Mouse (Mus musculus): ENCODE data around the gene Efcab6. TPM values are rescaled to one million over a fixed set of nuclear protein-coding genes. Genes with fewer than 3 reads are reported as not detected.

Efcab6 gene
- polyA plus RNA-seq, 1 experiment from 2014 or later = not detected

- TF ChIP-seq EP300 (IDR thresholded peaks at IDR 0.05; ENCODE audit: low read depth) (no peak), CTCF (IDR thresholded peaks at IDR 0.05; ENCODE audit: low read depth) (no peak)
- no peak overlapping the region for H3K4me3 ChIP-seq (ENCODE audit: low read depth, low read length)
- DNase-seq = no peak
- no peaks in the 10 kb centered on the region for H3K9me3 ChIP-seq (ENCODE audit: low read length)
- H3K36me3 ChIP-seq (replicated peaks; ENCODE audit: insufficient read depth, low read length) = no peaks in the 10 kb centered on the region
- ATAC-seq = no peak
- H3K4me2 ChIP-seq (ENCODE audit: low read depth, low read length) = no peak overlapping the region
- no peaks in the 10 kb centered on the region for H3K4me1 ChIP-seq (ENCODE audit: insufficient read depth)
- H3K9ac ChIP-seq (replicated peaks) = no peak overlapping the region
- H3K27me3 ChIP-seq (ENCODE audit: insufficient read depth, low read length) = no peaks in the 10 kb centered on the region
- WGBS (ENCODE audit: insufficient replicate concordance) = 46% methylated on average over 9 of the region's 9 CpGs
- no peak overlapping the region for H3K27ac ChIP-seq (ENCODE audit: low read depth)
These were observed 169.2 kb downstream of the Efcab6 start for GRCm38 (mm10) chr15:83896011-83896410.

GRCm38 (mm10) chr15:83894261-83894660 lies 170.9 kb downstream of the Efcab6 start:
- 64% methylated on average over 7 of the region's 7 CpGs for WGBS (ENCODE audit: insufficient replicate concordance)
- DNase-seq = no peak
- ATAC-seq = no peak

DNA sequence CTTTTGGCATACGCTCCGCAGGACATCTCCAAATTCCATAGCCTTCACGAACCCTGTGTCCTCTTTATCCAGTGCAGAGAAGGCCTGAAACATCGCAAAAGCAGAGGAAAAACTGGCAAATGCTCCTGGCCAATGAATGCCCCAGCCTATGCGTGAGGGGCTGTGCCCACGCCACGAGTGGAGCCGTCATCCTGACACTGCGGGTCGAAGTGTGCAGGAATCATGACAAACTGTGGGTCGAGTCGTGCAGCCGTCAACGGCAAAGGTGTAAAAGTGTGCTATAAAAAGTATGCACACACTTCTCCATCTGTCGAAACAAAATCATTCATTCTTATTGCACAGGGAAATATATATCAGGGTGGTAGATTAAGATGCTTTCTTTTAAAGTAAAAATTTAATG lies 172.3 kb downstream of the Efcab6 start:
- no peak for ATAC-seq
- H3K36me3 ChIP-seq (replicated peaks; ENCODE audit: insufficient read depth, low read length) = no peaks in the 10 kb centered on the region

More at GRCm38 (mm10) chr15:83894261-83894660, 170.9 kb downstream of the Efcab6 start:
- no peak overlapping the region for H3K4me3 ChIP-seq (ENCODE audit: low read depth, low read length)
- TF ChIP-seq CTCF (IDR thresholded peaks at IDR 0.05; ENCODE audit: low read depth) (no peak), EP300 (IDR thresholded peaks at IDR 0.05; ENCODE audit: low read depth) (no peak)
- H3K4me2 ChIP-seq (ENCODE audit: low read depth, low read length) = no peak overlapping the region
- no peaks in the 10 kb centered on the region for H3K36me3 ChIP-seq (replicated peaks; ENCODE audit: insufficient read depth, low read length)
- no peaks in the 10 kb centered on the region for H3K27me3 ChIP-seq (ENCODE audit: insufficient read depth, low read length)
- H3K9ac ChIP-seq (replicated peaks) = no peak overlapping the region
- no peaks in the 10 kb centered on the region for H3K9me3 ChIP-seq (ENCODE audit: low read length)
- no peak overlapping the region for H3K27ac ChIP-seq (ENCODE audit: low read depth)
- H3K4me1 ChIP-seq (ENCODE audit: insufficient read depth) = no peaks in the 10 kb centered on the region

DNA sequence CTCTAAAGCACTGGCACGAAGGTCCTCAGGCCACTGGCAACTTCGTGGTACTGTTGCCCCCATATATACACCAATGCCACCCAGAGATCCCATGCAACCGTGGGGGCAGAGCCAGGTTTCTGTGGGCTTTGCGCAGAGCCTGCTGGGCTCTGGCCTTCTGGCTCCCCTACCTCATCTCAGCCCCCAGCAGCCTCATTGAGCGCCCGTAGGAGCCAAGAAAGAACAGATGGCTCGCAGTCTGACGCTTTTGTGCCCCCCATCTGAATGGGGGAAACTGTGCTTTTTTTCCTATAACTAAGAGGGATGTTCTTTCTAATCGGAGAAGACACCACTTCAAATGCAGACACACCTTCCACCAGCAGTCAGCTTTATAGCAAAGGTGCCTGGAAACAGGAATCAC lies 180.9 kb downstream of the Efcab6 start:
- Histone ChIP-seq H3K36me3 (replicated peaks; ENCODE audit: insufficient read depth, low read length) (no peaks in the 10 kb centered on the region), H3K27ac (ENCODE audit: low read depth) (no peak overlapping the region), H3K9me3 (ENCODE audit: low read length) (no peaks in the 10 kb centered on the region), H3K4me3 (ENCODE audit: low read depth, low read length) (no peak overlapping the region), H3K9ac (replicated peaks) (no peak overlapping the region), H3K4me2 (ENCODE audit: low read depth, low read length) (no peak overlapping the region), H3K4me1 (ENCODE audit: insufficient read depth) (no peaks in the 10 kb centered on the region), H3K27me3 (ENCODE audit: insufficient read depth, low read length) (no peaks in the 10 kb centered on the region)
- ATAC-seq = no peak
- TF ChIP-seq CTCF (IDR thresholded peaks at IDR 0.05; ENCODE audit: low read depth) = no peak
- TF ChIP-seq EP300 (IDR thresholded peaks at IDR 0.05; ENCODE audit: low read depth) = no peak
- no peak for DNase-seq
- WGBS (ENCODE audit: insufficient replicate concordance) = 75% methylated on average over 9 of the region's 9 CpGs

More for the DNA sequence above, 172.3 kb downstream of the Efcab6 start:
- Histone ChIP-seq H3K4me2 (ENCODE audit: low read depth, low read length) (no peak overlapping the region), H3K4me3 (ENCODE audit: low read depth, low read length) (no peak overlapping the region), H3K9me3 (ENCODE audit: low read length) (no peaks in the 10 kb centered on the region), H3K27me3 (ENCODE audit: insufficient read depth, low read length) (no peaks in the 10 kb centered on the region), H3K9ac (replicated peaks) (no peak overlapping the region), H3K4me1 (ENCODE audit: insufficient read depth) (no peaks in the 10 kb centered on the region), H3K27ac (ENCODE audit: low read depth) (no peak overlapping the region)
- DNase-seq = no peak
- TF ChIP-seq CTCF (IDR thresholded peaks at IDR 0.05; ENCODE audit: low read depth) (no peak), EP300 (IDR thresholded peaks at IDR 0.05; ENCODE audit: low read depth) (no peak)
- WGBS (ENCODE audit: insufficient replicate concordance) = 87% methylated on average over 15 of the region's 15 CpGs

- 82% methylated on average over 8 of the region's 8 CpGs for WGBS (ENCODE audit: insufficient replicate concordance)
- Histone ChIP-seq H3K27ac (ENCODE audit: low read depth) (no peak overlapping the region), H3K36me3 (replicated peaks; ENCODE audit: insufficient read depth, low read length) (no peaks in the 10 kb centered on the region), H3K4me2 (ENCODE audit: low read depth, low read length) (no peak overlapping the region), H3K4me3 (ENCODE audit: low read depth, low read length) (no peak overlapping the region), H3K9me3 (ENCODE audit: low read length) (no peaks in the 10 kb centered on the region), H3K4me1 (ENCODE audit: insufficient read depth) (no peaks in the 10 kb centered on the region), H3K9ac (replicated peaks) (no peak overlapping the region), H3K27me3 (ENCODE audit: insufficient read depth, low read length) (no peaks in the 10 kb centered on the region)
- DNase-seq (no peak), ATAC-seq (no peak)
- TF ChIP-seq CTCF (IDR thresholded peaks at IDR 0.05; ENCODE audit: low read depth) (no peak), EP300 (IDR thresholded peaks at IDR 0.05; ENCODE audit: low read depth) (no peak)
These were observed 181.4 kb downstream of the Efcab6 start for GRCm38 (mm10) chr15:83883821-83884220.

DNA sequence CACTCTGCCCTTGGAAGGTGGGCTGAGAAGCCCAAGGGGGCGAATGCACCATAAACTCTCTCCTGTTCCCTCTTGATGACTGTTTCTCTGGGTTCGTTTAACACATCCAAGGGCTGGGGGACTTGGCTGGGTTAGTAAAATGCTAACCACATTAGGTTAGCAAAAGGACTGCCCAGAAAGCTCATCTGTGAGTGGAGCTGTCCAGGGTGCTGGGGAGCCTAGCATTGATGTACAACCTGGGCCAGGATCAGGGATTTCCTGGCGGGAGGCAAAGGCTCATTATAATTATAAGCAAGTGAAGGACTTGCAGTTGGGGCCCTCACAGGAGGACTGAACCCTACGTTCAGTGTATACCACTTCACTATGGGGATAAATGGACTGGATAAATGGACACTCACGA lies 185.3 kb downstream of the Efcab6 start:
- no peaks in the 10 kb centered on the region for H3K27me3 ChIP-seq (ENCODE audit: insufficient read depth, low read length)
- no peaks in the 10 kb centered on the region for H3K36me3 ChIP-seq (replicated peaks; ENCODE audit: insufficient read depth, low read length)
- no peak overlapping the region for H3K4me2 ChIP-seq (ENCODE audit: low read depth, low read length)
- H3K9me3 ChIP-seq (ENCODE audit: low read length) = no peaks in the 10 kb centered on the region
- no peak overlapping the region for H3K9ac ChIP-seq (replicated peaks)
- no peak overlapping the region for H3K27ac ChIP-seq (ENCODE audit: low read depth)
- no peak overlapping the region for H3K4me3 ChIP-seq (ENCODE audit: low read depth, low read length)
- no peak for TF ChIP-seq CTCF (IDR thresholded peaks at IDR 0.05; ENCODE audit: low read depth)
- TF ChIP-seq EP300 (IDR thresholded peaks at IDR 0.05; ENCODE audit: low read depth) = no peak
- 22% methylated on average over 5 of the region's 5 CpGs for WGBS (ENCODE audit: insufficient replicate concordance)
- peak; percentile 31 for DNase-seq
- no peaks in the 10 kb centered on the region for H3K4me1 ChIP-seq (ENCODE audit: insufficient read depth)
- ATAC-seq = no peak

GRCm38 (mm10) chr15:83877898-83878297 lies 187.3 kb downstream of the Efcab6 start:
- WGBS (ENCODE audit: insufficient replicate concordance) = 65% methylated on average over 2 of the region's 2 CpGs
- no peak overlapping the region for H3K27ac ChIP-seq (ENCODE audit: low read depth)
- DNase-seq (no peak), ATAC-seq (no peak)
- no peak for TF ChIP-seq EP300 (IDR thresholded peaks at IDR 0.05; ENCODE audit: low read depth)
- no peak for TF ChIP-seq CTCF (IDR thresholded peaks at IDR 0.05; ENCODE audit: low read depth)
- H3K4me2 ChIP-seq (ENCODE audit: low read depth, low read length) = no peak overlapping the region
- no peaks in the 10 kb centered on the region for H3K4me1 ChIP-seq (ENCODE audit: insufficient read depth)
- H3K9me3 ChIP-seq (ENCODE audit: low read length) = no peaks in the 10 kb centered on the region
- no peaks in the 10 kb centered on the region for H3K27me3 ChIP-seq (ENCODE audit: insufficient read depth, low read length)
- H3K9ac ChIP-seq (replicated peaks) = no peak overlapping the region
- H3K36me3 ChIP-seq (replicated peaks; ENCODE audit: insufficient read depth, low read length) = no peaks in the 10 kb centered on the region
- H3K4me3 ChIP-seq (ENCODE audit: low read depth, low read length) = no peak overlapping the region

All from liver, postnatal 0 days (tissue).